Mouse (Mus musculus) bone marrow macrophage, adult 2 months (primary cell): ENCODE measurements around the gene Hoxd11. TPM values are rescaled to one million over a fixed set of nuclear protein-coding genes. Genes with fewer than 3 reads are reported as not detected.

Experiments used
- H3K27ac ChIP-seq: 2 replicates; pipeline ENCODE4 v1.5.1; 2012; ENCODE audit warnings: low read depth, low read length; ENCODE audit not compliant: insufficient read depth
- H3K4me1 ChIP-seq: 2 replicates; pipeline ENCODE4 v1.6.1; 2012; ENCODE audit warnings: low read length; ENCODE audit not compliant: control insufficient read depth, insufficient read depth
- H3K4me3 ChIP-seq: 2 replicates; pipeline ENCODE4 v1.5.1; 2012; ENCODE audit warnings: mild to moderate bottlenecking, low read length, moderate library complexity; ENCODE audit not compliant: insufficient read depth
- CTCF ChIP-seq: IDR thresholded peaks from 2 replicates; pipeline ENCODE4 v1.5.1; 2012; ENCODE audit warnings: low read depth, mild to moderate bottlenecking, low read length, moderate library complexity
- POLR2A ChIP-seq: IDR thresholded peaks from 2 replicates; pipeline ENCODE4 v1.6.1; 2012; ENCODE audit warnings: mild to moderate bottlenecking, low read depth, low read length, borderline replicate concordance
- polyA plus RNA-seq: library from polyadenylated mRNA; stranded (reverse); fragments of >200 nt; gene quantifications from 2 replicates; pipeline ENCODE4 v1.2.4, GENCODE M21; 2012; ENCODE audit not compliant: missing spikeins, insufficient read depth, insufficient read length

Gene Hoxd11
- polyA plus RNA-seq, 1 experiment = not detected

DNA sequence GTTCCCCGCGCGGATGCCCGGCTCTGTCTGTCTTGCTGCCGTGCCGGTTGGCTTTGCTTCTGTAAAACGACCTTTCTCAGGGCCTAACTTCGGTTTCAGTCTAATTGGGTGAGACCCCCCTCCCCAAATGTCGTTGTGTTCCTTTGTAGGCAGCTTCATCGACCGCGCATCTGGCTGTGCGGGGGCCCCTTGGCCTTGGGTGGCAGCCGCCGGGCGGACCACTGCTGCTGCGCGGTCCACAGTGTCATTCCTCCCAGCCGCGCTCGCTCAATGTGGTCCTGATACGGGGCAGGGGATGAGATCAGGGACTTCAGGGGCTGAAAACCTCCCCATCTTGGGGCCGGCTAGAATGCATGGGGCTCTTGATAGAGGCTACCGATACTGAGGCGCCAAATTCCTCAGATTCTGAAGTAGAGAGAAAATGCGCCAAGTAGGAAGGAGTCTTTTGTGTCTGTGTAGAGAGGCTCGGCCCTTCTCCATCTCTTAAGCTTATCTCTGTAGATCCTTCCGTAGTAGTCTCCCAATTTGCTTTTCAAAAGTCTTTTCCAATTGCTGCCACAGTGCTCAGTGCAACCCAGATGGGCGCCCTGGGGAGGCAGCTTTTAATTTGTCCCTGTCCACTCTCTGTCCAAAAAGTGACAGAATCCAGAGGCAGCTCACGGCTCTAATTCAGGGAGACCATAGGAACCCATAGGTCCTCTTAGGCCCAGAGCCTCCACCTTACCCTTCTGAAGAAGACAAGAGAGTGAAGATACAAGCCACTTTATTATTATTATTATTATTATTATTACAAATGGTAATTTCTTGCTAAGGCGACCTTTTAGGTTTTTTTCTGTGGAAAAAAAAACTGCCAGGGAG is 8.6 kb downstream of the Hoxd11 start:
- Histone ChIP-seq H3K4me1 (no peaks in the 10 kb centered on the region), H3K4me3 (no peak overlapping the region), H3K27ac (no peak overlapping the region)
- TF ChIP-seq CTCF (no peak), POLR2A (no peak)

DNA sequence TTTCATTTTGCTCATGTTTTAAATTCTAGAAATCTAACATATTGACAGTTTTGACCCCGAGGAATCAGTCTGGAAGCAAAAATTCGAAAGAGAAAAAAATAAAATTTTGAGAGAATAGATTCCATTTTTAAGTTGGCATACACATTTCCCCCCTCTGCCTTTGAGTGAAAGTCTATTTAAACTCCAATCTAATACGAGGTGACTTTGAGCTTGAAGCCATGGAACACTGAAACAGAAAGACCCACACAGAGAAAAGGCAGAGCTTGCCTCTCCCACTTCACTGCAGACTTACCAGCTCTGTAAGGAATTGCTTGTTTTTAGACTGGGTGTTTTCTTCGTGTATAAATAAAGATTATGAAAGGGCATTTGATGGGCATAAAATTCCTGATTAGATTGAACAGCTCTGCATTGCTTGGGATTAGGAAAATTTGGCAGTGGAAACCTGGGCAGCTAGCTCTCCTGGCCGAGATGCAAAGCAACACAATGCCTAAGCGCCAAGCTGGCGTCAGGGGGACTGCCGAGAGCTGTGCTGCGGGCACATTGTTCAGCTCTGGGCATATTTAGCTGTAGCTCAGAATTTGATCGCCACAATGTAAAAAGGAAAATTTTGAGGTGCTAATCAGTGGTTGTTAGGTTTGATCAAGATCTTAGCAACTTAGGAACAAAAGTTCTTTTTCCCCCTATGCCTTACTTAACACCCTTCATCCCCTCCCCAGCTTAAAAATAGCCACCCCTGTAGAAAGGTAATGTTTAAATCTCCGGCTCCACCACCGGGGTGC is 9.6 kb downstream of the Hoxd11 start:
- Histone ChIP-seq H3K27ac (no peak overlapping the region), H3K4me3 (no peak overlapping the region), H3K4me1 (no peaks in the 10 kb centered on the region)
- TF ChIP-seq POLR2A (no peak), CTCF (no peak)

DNA sequence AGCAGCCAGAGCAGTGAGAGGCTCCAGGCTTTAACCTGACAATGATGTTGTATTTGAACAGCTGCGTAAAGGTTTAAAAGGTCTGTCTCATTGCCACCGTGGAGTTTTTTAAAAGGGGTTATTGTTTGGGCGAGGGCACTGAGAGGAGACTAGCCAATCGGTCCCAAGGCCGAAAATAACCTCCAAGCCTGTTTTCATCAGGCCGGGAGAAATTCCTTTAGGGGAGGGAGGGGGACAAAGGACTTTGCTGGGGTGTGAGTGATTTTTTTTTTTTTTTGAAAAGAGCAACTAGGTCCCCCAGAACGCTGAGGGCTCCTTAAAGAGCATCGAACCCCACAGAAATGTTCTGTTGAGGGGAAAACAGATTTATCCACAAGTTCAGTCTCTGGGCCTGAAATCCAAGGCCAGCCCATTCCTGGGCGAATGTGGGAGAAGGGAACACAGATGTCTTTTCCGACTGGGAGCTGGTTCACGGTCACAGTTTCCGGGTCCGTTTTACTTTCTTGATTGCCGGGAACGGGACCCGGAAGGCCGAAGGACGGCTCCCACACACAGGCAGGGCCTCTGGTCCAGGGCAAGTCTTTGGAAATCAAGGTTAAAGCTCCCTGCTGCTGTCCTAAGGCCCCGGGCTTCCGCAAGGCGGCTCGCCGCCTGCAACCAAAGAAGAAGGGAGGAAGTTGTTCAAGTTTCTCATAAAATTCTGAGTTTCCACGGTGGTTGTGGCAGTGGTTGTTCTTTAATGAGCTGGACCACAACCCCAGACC is 10.4 kb downstream of the Hoxd11 start:
- Histone ChIP-seq H3K4me3 (no peak overlapping the region), H3K27ac (no peak overlapping the region), H3K4me1 (no peaks in the 10 kb centered on the region)
- TF ChIP-seq POLR2A (no peak), CTCF (no peak)

DNA sequence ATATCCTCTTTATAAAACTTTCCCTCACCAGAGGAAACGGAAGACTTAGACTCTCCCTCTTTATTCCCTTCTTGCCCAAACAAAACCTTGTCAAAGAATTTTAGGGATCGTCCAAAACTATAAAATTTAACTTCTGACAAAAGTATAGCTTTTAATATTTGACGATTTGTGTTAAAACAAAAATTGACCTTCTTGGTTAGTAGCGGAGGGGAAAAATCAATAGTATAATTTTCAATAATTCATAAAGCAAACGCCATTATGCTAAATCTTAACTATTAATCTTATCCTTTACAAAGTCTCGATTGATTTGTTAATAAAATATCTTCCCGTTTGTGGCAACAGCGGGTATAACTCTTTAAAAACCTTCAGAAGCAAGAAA is 11.0 kb downstream of the Hoxd11 start:
- no peak overlapping the region for H3K4me3 ChIP-seq
- no peak overlapping the region for H3K27ac ChIP-seq
- no peak for TF ChIP-seq CTCF
- TF ChIP-seq POLR2A = no peak
- no peaks in the 10 kb centered on the region for H3K4me1 ChIP-seq

DNA sequence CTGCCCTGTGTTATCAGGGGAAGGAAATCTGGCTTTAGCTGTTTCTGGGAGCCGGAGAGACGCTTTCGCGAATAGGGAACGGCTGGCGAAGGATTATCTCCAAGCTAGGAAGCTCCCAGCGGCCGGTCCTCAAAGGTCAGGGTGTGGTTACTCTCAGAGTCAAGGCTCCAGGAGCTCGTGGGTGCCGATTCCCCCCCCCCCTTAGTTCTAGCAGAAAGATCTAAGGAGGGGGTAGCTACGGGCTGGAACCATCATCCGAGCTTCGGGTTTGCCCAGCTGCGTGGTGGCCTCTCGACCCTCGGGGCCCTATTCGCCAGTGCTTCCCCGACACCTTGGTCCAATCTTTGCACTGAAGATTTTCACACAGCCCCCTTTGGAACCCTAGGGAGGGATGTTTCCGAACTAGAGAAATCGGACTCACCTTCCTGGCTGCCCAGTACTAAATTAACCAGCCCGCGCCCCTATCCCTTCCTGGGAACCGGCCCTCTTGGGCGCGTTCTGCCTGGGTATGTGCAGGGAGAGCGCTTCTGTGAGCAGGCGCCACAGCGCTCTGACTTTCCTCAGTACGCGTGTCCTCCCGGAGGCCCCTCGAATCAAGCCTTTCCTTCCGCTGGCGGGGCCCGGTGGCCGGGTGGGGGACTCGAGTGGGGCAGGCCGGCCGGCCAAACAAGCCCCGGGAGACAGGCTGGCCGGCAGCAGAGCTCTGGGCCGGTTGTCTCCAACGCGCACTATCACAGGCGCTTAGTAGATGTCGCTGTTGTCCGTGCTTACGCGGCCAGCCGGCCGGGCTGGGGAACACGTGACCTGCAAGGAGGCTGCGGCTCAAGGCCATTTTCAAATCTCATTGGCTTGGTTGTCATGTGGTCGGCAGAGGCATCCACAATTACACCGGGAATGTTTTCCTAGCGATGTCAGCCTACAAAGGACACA is 11.9 kb downstream of the Hoxd11 start, which contains the start of gene Hoxd10:
TSS of gene Hoxd10 (plus strand) at position 903 of the 930 bp plus-strand sequence.
- Histone ChIP-seq H3K4me3 (no peak within 1 kb of the TSS), H3K27ac (no peak within 1 kb of the TSS), H3K4me1 (no peaks in the 10 kb centered on the region)
- TF ChIP-seq CTCF = no peak
- TF ChIP-seq POLR2A = no peak

- Histone ChIP-seq H3K27ac (no peak overlapping the region), H3K4me3 (no peak overlapping the region), H3K4me1 (no peaks in the 10 kb centered on the region)
- TF ChIP-seq CTCF (no peak), POLR2A (no peak)
Measured at GRCm38 (mm10) chr2:74691995-74692807, 12.8 kb downstream of the Hoxd11 start.

DNA sequence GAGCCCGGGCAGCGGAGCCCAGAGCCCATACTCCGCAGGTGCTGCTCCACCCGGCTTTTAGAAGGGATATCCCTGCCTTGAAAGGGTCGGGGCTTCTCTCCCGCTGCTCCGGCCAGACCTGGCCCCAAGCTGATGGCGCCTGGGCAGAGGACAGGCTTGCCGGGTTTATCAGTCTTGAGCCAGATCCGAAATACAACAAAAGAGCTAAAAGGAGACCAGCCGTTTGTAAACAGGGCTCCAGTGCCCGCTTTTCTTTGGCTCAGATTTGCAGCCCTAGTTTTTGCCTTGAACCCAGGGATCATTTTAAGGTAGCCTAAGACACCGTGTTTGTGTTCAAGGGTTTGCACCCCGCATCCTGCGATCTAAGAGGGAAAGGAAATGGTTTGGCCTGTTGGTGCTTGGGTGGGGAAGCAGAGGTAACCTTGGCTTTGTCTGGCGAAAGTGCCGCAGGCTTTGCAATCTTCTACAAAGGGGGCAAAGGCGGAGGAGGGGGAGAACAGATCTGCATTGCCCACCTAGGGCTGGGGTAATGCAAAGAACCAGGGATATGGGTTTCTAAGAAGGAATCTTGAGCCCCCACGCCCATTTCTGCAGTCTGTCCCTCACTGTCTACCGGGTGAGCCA is 13.6 kb downstream of the Hoxd11 start:
- Histone ChIP-seq H3K4me3 (no peak overlapping the region), H3K27ac (no peak overlapping the region), H3K4me1 (no peaks in the 10 kb centered on the region)
- no peak for TF ChIP-seq POLR2A
- TF ChIP-seq CTCF = no peak

DNA sequence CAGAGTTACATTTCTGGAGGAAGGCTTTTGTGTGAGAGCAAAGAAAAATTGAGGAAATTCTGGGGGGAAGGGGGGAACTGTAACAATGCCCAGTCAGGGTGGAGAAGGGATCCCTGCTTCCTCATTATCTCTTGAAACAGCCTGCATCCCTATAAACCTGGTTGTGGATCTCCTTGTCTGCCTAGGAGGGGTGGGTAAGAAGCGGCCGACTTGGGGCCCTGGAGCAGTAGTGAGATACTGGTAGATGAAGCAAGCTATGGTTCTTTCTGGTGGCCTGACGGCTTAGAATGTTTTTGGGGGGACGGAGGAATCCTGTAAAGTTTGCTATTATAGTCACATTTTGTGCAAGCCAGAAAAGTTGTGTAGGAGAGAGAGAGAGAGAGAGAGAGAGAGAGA is 14.1 kb downstream of the Hoxd11 start:
- Histone ChIP-seq H3K27ac (no peak overlapping the region), H3K4me3 (no peak overlapping the region), H3K4me1 (no peaks in the 10 kb centered on the region)
- no peak for TF ChIP-seq POLR2A
